Mouse (Mus musculus) heart, postnatal 0 days (tissue): ENCODE measurements around the gene Ube2a. TPM values are rescaled to one million over a fixed set of nuclear protein-coding genes. Genes with fewer than 3 reads are reported as not detected.

ENCODE experiments used
- ATAC-seq: fragments of 200-750 bp; cut with Nextera tagmentation; 2 replicates; pipeline ENCODE4 v1.8.0; 2017; ENCODE audit warnings: low read depth, moderate number of reproducible peaks, moderate library complexity; ENCODE audit not compliant: insufficient read depth
- DNase-seq: peaks from one replicate; pipeline ENCODE4 v3.0.0-alpha.2; 2016; ENCODE audit warnings: low spot score
- H3K27ac ChIP-seq: fragments of 300-500 bp; sonication (generic); 2 replicates; pipeline ENCODE4 v1.5.1; 2014; ENCODE audit warnings: low read depth, mild to moderate bottlenecking
- H3K27me3 ChIP-seq: fragments of 300-500 bp; sonication (generic); 2 replicates; pipeline ENCODE4 v1.6.1; 2014; ENCODE audit warnings: low read length, mixed read lengths; ENCODE audit not compliant: control insufficient read depth, insufficient read depth
- H3K36me3 ChIP-seq: fragments of 300-500 bp; sonication (generic); replicated peaks from 2 replicates; pipeline ENCODE4 v1.6.1; 2014; ENCODE audit warnings: low read length, mixed read lengths; ENCODE audit not compliant: control insufficient read depth, insufficient read depth
- H3K4me1 ChIP-seq: fragments of 300-500 bp; sonication (generic); 2 replicates; pipeline ENCODE4 v1.6.1; 2014; ENCODE audit warnings: antibody characterized with exemption; ENCODE audit not compliant: control insufficient read depth, insufficient read depth
- H3K4me2 ChIP-seq: fragments of 300-500 bp; sonication (generic); 2 replicates; pipeline ENCODE4 v1.6.1; 2014; ENCODE audit warnings: low read depth, mild to moderate bottlenecking, low read length, moderate library complexity
- H3K4me3 ChIP-seq: fragments of 300-500 bp; sonication (generic); 2 replicates; pipeline ENCODE4 v1.5.1; 2014; ENCODE audit warnings: low read depth, low read length
- H3K9ac ChIP-seq: fragments of 300-500 bp; sonication (generic); replicated peaks from 2 replicates; pipeline ENCODE4 v1.6.1; 2014; ENCODE audit warnings: low read depth, low read length, mixed read lengths
- H3K9me3 ChIP-seq: fragments of 300-500 bp; sonication (generic); replicated peaks from 2 replicates; pipeline ENCODE4 v1.6.1; 2016; ENCODE audit warnings: low read length; ENCODE audit not compliant: control insufficient read depth
- CTCF ChIP-seq: IDR thresholded peaks from 2 replicates; pipeline ENCODE4 v1.5.1; 2016; ENCODE audit warnings: antibody characterized with exemption, control low read depth, low read depth
- EP300 ChIP-seq: IDR thresholded peaks from 2 replicates; pipeline ENCODE4 v1.6.1; 2016; ENCODE audit warnings: antibody characterized with exemption, low read depth
- WGBS: fragments of 180-500 bp; shearing (Covaris S2); extraction: QIAGEN DNeasy Blood & Tissue Kit; methylation state at CpG from one replicate; pipeline ENCODE4 v1.1.7; 2014; 5-methylcytosine and 5-hydroxymethylcytosine counted together
- polyA plus RNA-seq: library from polyadenylated mRNA; unstranded; fragments of >200 nt; fragmentation: Nextera tagmentation; extraction: Ambion mirVana; gene quantifications from 2 replicates; pipeline ENCODE4 v1.2.1, GENCODE M21; 2015
- total RNA-seq: library from RNA; depleted of rRNA; stranded (reverse); fragments of >200 nt; gene quantifications from 2 replicates; pipeline ENCODE4 v1.2.3, GENCODE M21; 2014; ENCODE audit warnings: low replicate concordance

Ube2a gene
- total and polyA plus RNA-seq, 2 experiments from 2014 or later, result 75.9 to 210 TPM

GRCm38 (mm10) chrX:36843346-36843990, 30.2 kb upstream of the Ube2a start:
- 51% methylated on average over 4 of the region's 4 CpGs for WGBS
- no peaks in the 10 kb centered on the region for H3K27me3 ChIP-seq

GRCm38 (mm10) chrX:36847152-36847551, 26.5 kb upstream of the Ube2a start:
- no peak for DNase-seq
- Histone ChIP-seq H3K36me3 (0 out of 2 replicates have a peak, but pooled peaks cover 3% of the 10 kb centered on the region), H3K27ac (no peak overlapping the region), H3K27me3 (no peaks in the 10 kb centered on the region), H3K4me1 (no peaks in the 10 kb centered on the region), H3K4me3 (no peak overlapping the region), H3K4me2 (no peak overlapping the region), H3K9me3 (no peaks in the 10 kb centered on the region), H3K9ac (no peak overlapping the region)
- TF ChIP-seq CTCF (no peak), EP300 (no peak)
- no peak for ATAC-seq
- WGBS, result 68% methylated on average over 1 of the region's 1 CpGs

More at GRCm38 (mm10) chrX:36843346-36843990, 30.2 kb upstream of the Ube2a start:
- Histone ChIP-seq H3K4me2 (no peak overlapping the region), H3K9ac (no peak overlapping the region), H3K4me1 (no peaks in the 10 kb centered on the region), H3K36me3 (no peaks in the 10 kb centered on the region), H3K9me3 (no peaks in the 10 kb centered on the region), H3K4me3 (no peak overlapping the region), H3K27ac (no peak overlapping the region)
- TF ChIP-seq CTCF (no peak), EP300 (no peak)
- DNase-seq, result no peak
- no peak for ATAC-seq

GRCm38 (mm10) chrX:36852631-36853030, 21.1 kb upstream of the Ube2a start:
- no peak for TF ChIP-seq EP300
- no peak for TF ChIP-seq CTCF
- Histone ChIP-seq H3K4me2 (no peak overlapping the region), H3K27ac (no peak overlapping the region), H3K9ac (no peak overlapping the region), H3K9me3 (no peaks in the 10 kb centered on the region), H3K27me3 (no peaks in the 10 kb centered on the region), H3K4me1 (no peaks in the 10 kb centered on the region), H3K36me3 (peaks cover 3% of the 10 kb centered on the region; the same call in 1 of the 2 replicates), H3K4me3 (no peak overlapping the region)
- DNase-seq (no peak), ATAC-seq (no peak)
- WGBS, result 83% methylated on average over 8 of the region's 8 CpGs

- ATAC-seq (peak; percentile 87), DNase-seq (peak; percentile 69)
- H3K4me1 ChIP-seq, result no peaks in the 10 kb centered on the region
- H3K4me2 ChIP-seq, result peak overlapping the region; percentile 56
- no peaks in the 10 kb centered on the region for H3K27me3 ChIP-seq
- H3K27ac ChIP-seq, result peak overlapping the region; percentile 61
- H3K9ac ChIP-seq, result peak overlapping the region; percentile 46
- no peaks in the 10 kb centered on the region for H3K9me3 ChIP-seq
- no peaks in the 10 kb centered on the region for H3K36me3 ChIP-seq
- H3K4me3 ChIP-seq, result peak overlapping the region; percentile 52
- TF ChIP-seq EP300, result no peak
- WGBS, result 12% methylated on average over 42 of the region's 44 CpGs
These were observed 9.7 kb upstream of the Ube2a start for GRCm38 (mm10) chrX:36863766-36864608.

GRCm38 (mm10) chrX:36864609-36865328, 8.9 kb upstream of the Ube2a start:
- 52% methylated on average over 8 of the region's 8 CpGs for WGBS
- no peak for TF ChIP-seq CTCF
- TF ChIP-seq EP300, result no peak
- peak overlapping the region; percentile 61 for H3K27ac ChIP-seq

More at GRCm38 (mm10) chrX:36864609-36865328, 8.9 kb upstream of the Ube2a start:
- Histone ChIP-seq H3K9ac (peak overlapping the region; percentile 46; the same call in 1 of the 2 replicates), H3K4me1 (no peaks in the 10 kb centered on the region), H3K27me3 (no peaks in the 10 kb centered on the region), H3K36me3 (no peaks in the 10 kb centered on the region), H3K4me3 (peak overlapping the region; percentile 52), H3K9me3 (no peaks in the 10 kb centered on the region), H3K4me2 (peak overlapping the region; percentile 45; the same call in 1 of the 2 replicates)
- no peak for DNase-seq
- no peak for ATAC-seq
